Mouse (Mus musculus) layer of hippocampus, postnatal 14 days (tissue): ENCODE measurements around the gene Erbb2. TPM values are rescaled to one million over a fixed set of nuclear protein-coding genes. Genes with fewer than 3 reads are reported as not detected.
A peak's percentile ranks its signal among the peaks of the same experiment; 100 is the strongest.

Experiments used
- DNase-seq, 2 experiments: peaks; one replicate each; pipeline ENCODE4 v3.0.0; 2021 to 2022; ENCODE audit warnings: low spot score in 2 of 2, mixed read lengths in 1 of 2
- total RNA-seq, 2 experiments: library from RNA; stranded (reverse); gene quantifications; 2 replicates each; pipeline ENCODE4 v1.2.3; 2021

The Erbb2 gene
- total RNA-seq, 2 experiments from 2014 or later, result 2.4 to 2.9 TPM

- DNase-seq, result no peak
Measured at GRCm38 (mm10) chr11:98384721-98385637, 27.3 kb upstream of the Erbb2 start.

- DNase-seq, result no peak
Measured at GRCm38 (mm10) chr11:98385638-98386585, 26.4 kb upstream of the Erbb2 start, which contains the start of gene Pnmt. Gene Pnmt (plus strand): TSS chr11:98386450.

- no peak for DNase-seq
Measured at GRCm38 (mm10) chr11:98386596-98386995, 25.7 kb upstream of the Erbb2 start.

DNA sequence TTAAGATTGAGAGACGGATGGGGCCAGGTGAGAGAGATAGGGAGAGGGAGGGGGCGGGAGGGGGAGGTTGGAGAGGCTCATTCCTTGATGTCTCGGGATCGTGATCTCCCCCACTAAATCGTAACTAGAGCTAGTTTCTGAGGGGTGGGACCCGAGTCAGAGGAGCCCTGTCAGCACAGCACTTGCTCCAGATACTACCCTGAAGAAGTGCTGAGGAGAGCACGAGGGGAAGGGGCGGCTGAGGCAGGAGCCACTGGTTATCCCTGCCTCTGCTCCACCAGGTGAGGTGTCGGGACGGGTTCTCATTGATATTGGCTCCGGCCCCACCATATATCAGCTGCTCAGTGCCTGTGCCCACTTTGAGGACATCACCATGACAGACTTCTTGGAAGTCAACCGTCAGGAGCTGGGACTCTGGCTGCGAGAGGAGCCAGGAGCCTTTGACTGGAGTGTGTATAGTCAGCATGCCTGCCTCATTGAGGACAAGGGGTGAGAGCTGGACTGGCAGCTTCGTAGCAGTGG lies 25.2 kb upstream of the Erbb2 start:
- DNase-seq, result no peak

- no peak for DNase-seq
Measured at GRCm38 (mm10) chr11:98388282-98388681, 24.0 kb upstream of the Erbb2 start.

GRCm38 (mm10) chr11:98389221-98389780 lies 23.0 kb upstream of the Erbb2 start:
- peak in 1 of 2 experiments; percentile 65 for DNase-seq

DNA sequence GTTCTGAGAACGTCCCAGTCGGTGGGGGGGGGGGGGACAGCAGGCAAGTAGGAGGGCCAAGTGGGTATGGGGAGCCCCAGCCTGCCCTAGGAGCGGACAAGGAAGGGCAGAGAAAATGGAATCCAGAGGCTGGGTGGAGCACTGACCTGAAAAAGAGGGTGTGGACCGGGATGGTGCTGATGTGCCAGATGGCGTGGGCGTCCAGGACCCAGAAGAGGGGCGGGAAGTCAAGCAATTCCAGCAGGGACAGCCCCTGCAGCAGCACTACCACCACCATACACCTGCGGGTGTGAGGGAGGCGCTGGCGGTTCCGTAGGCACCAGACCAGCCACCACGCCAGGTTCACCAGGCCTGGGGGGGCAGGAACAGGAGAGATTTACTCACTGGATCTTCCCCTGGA lies 22.1 kb upstream of the Erbb2 start:
- no peak for DNase-seq

DNA sequence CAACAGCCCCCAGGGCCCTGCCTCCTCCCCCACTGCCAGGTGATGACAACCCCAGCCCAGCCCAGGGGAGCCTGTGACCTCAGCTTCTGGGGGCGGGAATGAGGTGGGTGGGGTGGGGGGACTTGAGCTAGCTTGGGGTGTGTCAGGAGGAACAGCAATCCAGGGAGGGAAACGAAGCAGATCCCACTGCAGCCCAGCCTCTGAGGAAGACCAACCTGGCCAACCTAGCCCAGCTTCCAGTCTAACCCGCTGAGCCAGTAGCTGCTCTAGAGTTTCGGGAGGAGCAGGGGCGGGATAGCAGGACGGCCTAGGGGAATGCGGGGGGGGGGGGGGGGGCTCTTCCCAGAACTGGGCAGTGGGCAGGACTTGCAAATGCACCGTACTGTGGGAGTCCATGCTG lies 20.2 kb upstream of the Erbb2 start:
- no peak for DNase-seq

GRCm38 (mm10) chr11:98392645-98393044 lies 19.6 kb upstream of the Erbb2 start:
- no peak for DNase-seq

GRCm38 (mm10) chr11:98393317-98393716 lies 19.0 kb upstream of the Erbb2 start:
- no peak for DNase-seq

GRCm38 (mm10) chr11:98394301-98394700 lies 18.0 kb upstream of the Erbb2 start:
- DNase-seq, result no peak

GRCm38 (mm10) chr11:98395041-98395440 lies 17.2 kb upstream of the Erbb2 start:
- DNase-seq, result no peak

DNA sequence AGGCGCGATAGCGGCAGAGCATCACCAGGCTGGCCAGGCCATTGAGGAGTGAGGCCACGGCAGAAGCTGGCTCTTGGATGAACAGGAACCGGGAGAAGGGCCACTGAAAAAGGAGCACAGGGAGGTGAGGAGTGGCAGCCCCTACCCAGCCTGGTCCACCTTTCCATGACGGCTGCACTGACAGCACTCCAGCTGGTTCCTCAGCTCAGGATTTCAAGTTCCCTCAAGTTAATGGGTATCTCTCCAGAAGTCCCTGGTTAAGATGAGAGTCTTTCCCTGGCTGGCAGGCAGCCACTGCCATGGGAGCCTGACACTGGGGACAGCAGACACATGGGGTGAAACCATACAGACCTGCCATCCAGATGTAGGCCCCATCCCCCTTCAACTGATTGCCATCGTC lies 14.3 kb upstream of the Erbb2 start:
- no peak for DNase-seq

- peak; percentile 90 to 92 for DNase-seq
Measured at GRCm38 (mm10) chr11:98400161-98400726, 12.0 kb upstream of the Erbb2 start, which contains the start of gene Pgap3. Gene Pgap3 (minus strand): TSS chr11:98400490.

- DNase-seq, result no peak
Measured at GRCm38 (mm10) chr11:98400816-98401215, 11.5 kb upstream of the Erbb2 start.

- DNase-seq, result no peak
Measured at GRCm38 (mm10) chr11:98406621-98407020, 5.6 kb upstream of the Erbb2 start.

DNA sequence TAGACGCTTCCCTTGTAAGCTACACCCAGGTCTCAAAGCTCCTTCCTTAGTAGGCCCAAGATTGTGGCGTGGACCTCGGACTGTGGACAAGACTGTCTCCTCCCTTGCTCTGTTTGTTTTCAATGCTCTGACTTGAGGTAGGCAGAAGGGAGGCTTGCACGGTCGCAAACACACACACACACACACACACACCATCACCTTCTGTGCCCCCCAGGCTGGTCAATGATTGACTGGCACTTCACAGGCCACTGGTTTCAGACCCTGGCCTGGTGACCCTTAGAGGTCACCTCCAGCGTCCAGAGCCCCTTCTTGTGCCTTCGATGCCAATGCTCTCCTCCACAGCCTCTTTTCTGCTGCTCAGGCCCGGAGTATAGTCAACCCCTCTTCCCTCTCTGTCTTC lies 3.4 kb upstream of the Erbb2 start:
- no peak for DNase-seq

GRCm38 (mm10) chr11:98409341-98409822 lies 2.9 kb upstream of the Erbb2 start:
- no peak for DNase-seq

GRCm38 (mm10) chr11:98412797-98413301 lies 579 bp downstream of the Erbb2 start:
- no peak for DNase-seq

DNA sequence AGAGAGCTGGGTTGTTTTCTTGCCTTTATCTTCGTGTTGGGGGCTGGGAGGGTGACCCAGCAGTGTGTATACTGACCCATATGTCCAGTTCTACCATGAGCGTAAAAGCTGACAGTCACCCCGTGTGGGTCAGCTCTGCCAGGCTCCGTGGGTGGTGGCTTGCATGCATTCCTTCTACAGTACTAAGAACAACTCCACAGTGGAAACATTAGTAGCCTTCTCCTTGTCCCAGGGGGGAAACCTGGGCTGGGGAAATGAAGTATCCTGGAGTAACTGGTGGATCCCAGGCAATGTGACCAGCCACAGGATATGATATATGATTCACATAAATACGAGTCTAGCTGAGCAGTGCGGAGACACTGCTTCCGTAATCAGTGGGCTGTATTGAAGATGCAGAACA lies 1.5 kb downstream of the Erbb2 start:
- no peak for DNase-seq
